In the genomic region with DNA sequence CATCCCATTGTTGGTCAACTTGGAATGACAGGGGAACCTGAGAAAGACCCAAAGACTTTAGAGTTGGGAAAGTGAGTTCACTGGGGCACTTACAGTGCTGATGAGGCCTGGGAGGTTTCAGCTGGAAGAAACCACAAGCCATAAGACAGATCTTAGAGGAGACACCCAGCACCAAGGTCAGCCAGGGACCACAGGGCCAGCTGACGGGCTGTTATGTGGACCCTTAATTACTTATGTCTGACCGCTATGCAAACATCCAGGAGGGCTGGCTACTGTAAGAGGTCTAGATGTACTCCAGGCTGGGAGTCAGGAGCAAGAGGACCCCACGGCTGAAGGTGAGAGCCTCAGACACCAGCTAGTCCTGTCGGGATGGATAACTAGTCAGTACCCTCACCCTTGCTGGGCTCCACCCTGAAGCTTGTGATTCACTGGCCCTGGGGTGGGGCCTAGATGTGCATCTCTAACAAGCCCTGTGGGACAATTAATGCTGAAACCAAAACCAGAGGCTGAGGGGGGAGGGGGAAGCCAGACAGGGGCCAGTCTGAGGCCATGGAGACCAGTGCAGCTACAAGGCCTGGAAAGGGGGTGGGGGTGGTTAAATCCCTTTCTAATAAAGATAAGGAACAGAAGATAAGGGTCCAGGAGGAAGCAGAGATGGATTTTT, we compare ENCODE assay signal across 12 mouse cellular contexts.
DNase-seq lines count a peak whose midpoint lies in the region; ATAC-seq and TF ChIP-seq lines count a peak whose summit lies in the region.
"Had no signal": no experiment of that assay in that cellular context is flagged by ENCODE, and none has a peak within 500 bp of the region (broad histone marks: within the 10 kb centered on the region; RNA-seq: fewer than 3 reads in every experiment).

No protein-coding gene starts in this region.

- H3K9ac ChIP-seq in hindbrain, embryonic 12.5 days, result no peak overlapping the region
- no peak overlapping the region for H3K9ac ChIP-seq in hindbrain, postnatal 0 days (replicated peaks; ENCODE audit: low read length)
- H3K9ac ChIP-seq: neural tube, embryonic 13.5 days had no signal

- H3K9me3 ChIP-seq in hindbrain, embryonic 12.5 days (replicated peaks), result no peaks in the 10 kb centered on the region
- no peaks in the 10 kb centered on the region for H3K9me3 ChIP-seq in hindbrain, postnatal 0 days (ENCODE audit: low read length)
- H3K9me3 ChIP-seq: megakaryocyte, embryonic 14.5 days; neural tube, embryonic 13.5 days had no signal

- WGBS in hindbrain, embryonic 12.5 days, result 83% methylated on average over 4 of the region's 4 CpGs
- 89% methylated on average over 4 of the region's 4 CpGs for WGBS in hindbrain, postnatal 0 days

- H3K27ac ChIP-seq in hindbrain, embryonic 12.5 days, result no peak overlapping the region
- no peak overlapping the region for H3K27ac ChIP-seq in hindbrain, postnatal 0 days
- H3K27ac ChIP-seq: kidney, postnatal 0 days; neural tube, embryonic 13.5 days had no signal

- no peak overlapping the region for H3K4me3 ChIP-seq in hindbrain, embryonic 12.5 days
- H3K4me3 ChIP-seq in hindbrain, postnatal 0 days (ENCODE audit: low read length), result no peak overlapping the region
- no peak overlapping the region for H3K4me3 ChIP-seq in C2C12 (ENCODE audit: insufficient read depth, poor library complexity, severe bottlenecking)
- H3K4me3 ChIP-seq: megakaryocyte, embryonic 14.5 days; neural tube, embryonic 13.5 days had no signal

- no peak for TF ChIP-seq CTCF in hindbrain, postnatal 0 days (IDR thresholded peaks at IDR 0.05; ENCODE audit: low read depth)
- TF ChIP-seq CTCF in C2C12 (IDR thresholded peaks at IDR 0.05; ENCODE audit: control insufficient read depth, insufficient read depth, insufficient read length), result no peak

- H3K36me3 ChIP-seq in hindbrain, embryonic 12.5 days, result peaks cover 34% of the 10 kb centered on the region
- no peaks in the 10 kb centered on the region; the same call in 1 of the 2 replicates for H3K36me3 ChIP-seq in hindbrain, postnatal 0 days (ENCODE audit: insufficient read depth, low read length)
- H3K36me3 ChIP-seq in C2C12 (ENCODE audit: control insufficient read depth, insufficient read depth), result peaks cover 20% of the 10 kb centered on the region

- H3K4me1 ChIP-seq in hindbrain, embryonic 12.5 days, result peaks cover 10% of the 10 kb centered on the region; the same call in 1 of the 2 replicates
- peaks cover 3% of the 10 kb centered on the region; the same call in 1 of the 2 replicates for H3K4me1 ChIP-seq in hindbrain, postnatal 0 days (ENCODE audit: insufficient read depth, low read length)

- peak overlapping the region; percentile 35 for H3ac ChIP-seq in C2C12 (ENCODE audit: control insufficient read depth, insufficient read length, low read depth)

- H3K79me2 ChIP-seq in C2C12 (ENCODE audit: control insufficient read depth, insufficient read depth), result no peaks in the 10 kb centered on the region

- ATAC-seq in hindbrain, embryonic 12.5 days (ENCODE audit: low FRiP score), result 0 out of 2 replicates have a peak, but pooled peaks have one; percentile 13
- ATAC-seq in hindbrain, postnatal 0 days, result no peak

- peak; percentile 32 for DNase-seq in gastrocnemius, adult 18-20 months (ENCODE audit: low spot score)
- no peak for DNase-seq in gastrocnemius, adult 8-10 months (ENCODE audit: low spot score in 2 of 2)
- no peak for DNase-seq in hindbrain, postnatal 0 days (ENCODE audit: low spot score)
- DNase-seq in ZHBTc4 (ENCODE audit: low read depth, low spot score), result peak; percentile 72
- no peak for DNase-seq in layer of hippocampus, adult 9-11 months
- no peak for DNase-seq in spleen, adult 18-20 months
- DNase-seq: right cerebral cortex, postnatal 14 days had no signal

- no peaks in the 10 kb centered on the region for H3K27me3 ChIP-seq in hindbrain, embryonic 12.5 days
- H3K27me3 ChIP-seq in hindbrain, postnatal 0 days (ENCODE audit: insufficient read depth, low read length), result no peaks in the 10 kb centered on the region
- H3K27me3 ChIP-seq in C2C12 (ENCODE audit: control insufficient read depth, insufficient read depth, insufficient read length), result no peaks in the 10 kb centered on the region
- H3K27me3 ChIP-seq: megakaryocyte, embryonic 14.5 days; neural tube, embryonic 13.5 days had no signal

- no peak overlapping the region for H3K4me2 ChIP-seq in hindbrain, embryonic 12.5 days (replicated peaks)
- H3K4me2 ChIP-seq in hindbrain, postnatal 0 days (ENCODE audit: low read depth, low read length), result no peak overlapping the region
- H3K4me2 ChIP-seq: neural tube, embryonic 13.5 days had no signal

- H3K79me3 ChIP-seq in C2C12 (ENCODE audit: low read depth), result no peaks in the 10 kb centered on the region

TF ChIP-seq in C2C12, 6 proteins besides CTCF, POLR2A, EP300 and RAD21:
- TF ChIP-seq CEBPB (IDR thresholded peaks at IDR 0.05; ENCODE audit: low read depth) (no peak), MYOD1 (IDR thresholded peaks at IDR 0.05; ENCODE audit: control insufficient read depth, insufficient read length, low read depth) (peak; percentile 72)

Comparison
In these comparisons a context has a peak if more than half of its experiments do, and no peak if none do; other contexts are left out.
1. DNase-seq: peak in gastrocnemius, adult 18-20 months (single experiment) and ZHBTc4 (single experiment); none in gastrocnemius, adult 8-10 months (0 of 2), hindbrain, postnatal 0 days (single experiment), layer of hippocampus, adult 9-11 months (single experiment) and spleen, adult 18-20 months (0 of 2).